Mouse (Mus musculus) cerebellum, postnatal 14 days (tissue): Measurements from ENCODE around the gene Itsn1.

Experiments
- DNase-seq, 2 experiments: peaks; one replicate each; pipeline ENCODE4 v3.0.0; 2021; ENCODE audit warnings: mixed read lengths in 2 of 2

Gene Itsn1

GRCm38 (mm10) chr16:91918461-91918860, 189.4 kb downstream of the Itsn1 start:
- DNase-seq = peak; percentile 56 to 57

- DNase-seq = no peak
Measured at GRCm38 (mm10) chr16:91919056-91919455, 190.0 kb downstream of the Itsn1 start.

DNA sequence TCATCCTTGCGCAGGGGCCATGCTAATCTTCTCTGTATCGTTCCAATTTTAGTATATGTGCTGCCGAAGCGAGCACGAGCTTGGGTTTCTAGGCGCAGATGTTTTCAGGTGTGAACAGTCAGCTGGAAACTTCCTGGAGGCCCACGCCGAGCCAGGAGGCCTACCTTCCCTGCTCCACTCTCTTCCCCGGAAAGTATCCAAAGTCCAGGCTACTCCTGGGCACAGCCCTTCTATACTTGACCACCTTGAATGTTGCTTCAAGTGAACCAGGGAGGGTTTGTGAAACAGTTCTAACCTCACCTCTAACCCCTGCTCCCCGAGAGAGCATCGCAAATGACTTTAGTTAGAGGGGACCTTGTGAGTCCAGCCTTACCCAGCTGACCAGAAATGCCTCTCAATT, 192.3 kb downstream of the Itsn1 start:
- DNase-seq = no peak

GRCm38 (mm10) chr16:91922939-91923338, 193.9 kb downstream of the Itsn1 start:
- no peak for DNase-seq

DNA sequence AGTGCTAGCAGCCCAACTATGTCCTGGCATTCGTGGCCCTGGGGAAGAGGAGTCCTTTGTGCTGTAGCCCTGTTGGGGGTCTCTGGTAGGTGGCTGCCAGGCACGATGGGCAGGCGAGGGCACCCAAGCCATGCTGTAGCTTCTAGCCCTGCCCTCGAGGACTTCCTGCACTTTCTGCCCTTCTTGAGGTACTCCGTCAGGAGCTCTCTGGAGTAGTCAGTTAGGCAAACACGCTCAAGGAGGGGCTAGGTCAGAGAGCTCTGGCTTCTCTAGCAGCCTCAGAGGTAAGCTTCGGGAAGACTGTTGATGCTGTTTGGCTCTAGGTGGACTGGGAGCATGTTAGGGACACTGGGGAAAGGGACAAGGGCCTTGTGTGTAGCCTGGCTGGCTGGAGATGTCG, 195.3 kb downstream of the Itsn1 start:
- DNase-seq = no peak

DNA sequence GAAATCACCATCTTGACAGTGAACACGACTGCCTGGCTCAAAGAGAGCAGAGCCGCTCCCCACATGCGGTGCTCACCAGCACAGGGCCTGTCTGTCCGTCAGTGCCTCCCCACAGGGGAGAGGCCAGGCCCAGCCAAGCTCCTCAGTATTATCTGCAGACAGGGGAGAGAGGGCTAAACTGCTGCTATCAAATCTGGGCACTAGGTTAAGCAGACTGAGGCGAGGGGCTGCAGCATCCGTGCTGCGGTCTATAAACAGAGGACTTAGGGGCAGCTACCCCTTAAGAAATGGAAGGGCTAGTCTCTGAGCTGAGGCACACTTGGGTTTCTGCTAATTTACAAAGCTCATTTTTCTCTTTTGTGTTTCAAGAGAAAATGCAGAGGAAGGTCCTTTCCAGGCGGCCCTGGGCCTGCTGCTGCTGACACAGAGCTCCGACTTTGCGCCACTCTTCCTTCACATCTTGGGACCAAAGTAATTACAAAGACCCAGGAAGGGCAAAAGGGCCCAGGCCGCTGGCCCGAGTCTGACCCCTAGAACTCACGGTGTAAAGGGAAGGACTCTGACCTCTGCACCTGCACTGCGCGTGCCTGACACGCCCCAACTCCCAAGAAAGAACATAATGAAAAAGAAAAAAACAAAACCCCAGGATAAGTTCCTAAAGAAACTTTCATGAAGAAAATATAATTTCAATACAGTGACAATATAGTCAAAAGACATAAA, 199.0 kb downstream of the Itsn1 start:
- DNase-seq = peak; percentile 6 to 7

- peak; percentile 92 to 95 for DNase-seq
Measured at GRCm38 (mm10) chr16:91931078-91932013, 202.3 kb downstream of the Itsn1 start.

GRCm38 (mm10) chr16:91932082-91932690, 203.1 kb downstream of the Itsn1 start:
- peak; percentile 3 to 14 for DNase-seq

GRCm38 (mm10) chr16:91932843-91933518, 203.9 kb downstream of the Itsn1 start:
- peak in 1 of 2 experiments; percentile 6 for DNase-seq

- DNase-seq = peak; percentile 52 to 71
Measured at GRCm38 (mm10) chr16:91935108-91935507, 206.0 kb downstream of the Itsn1 start.

GRCm38 (mm10) chr16:91935726-91936125, 206.6 kb downstream of the Itsn1 start:
- peak in 1 of 2 experiments; percentile 7 for DNase-seq

GRCm38 (mm10) chr16:91936340-91937030, 207.4 kb downstream of the Itsn1 start:
- DNase-seq = peak; percentile 94 to 98

DNA sequence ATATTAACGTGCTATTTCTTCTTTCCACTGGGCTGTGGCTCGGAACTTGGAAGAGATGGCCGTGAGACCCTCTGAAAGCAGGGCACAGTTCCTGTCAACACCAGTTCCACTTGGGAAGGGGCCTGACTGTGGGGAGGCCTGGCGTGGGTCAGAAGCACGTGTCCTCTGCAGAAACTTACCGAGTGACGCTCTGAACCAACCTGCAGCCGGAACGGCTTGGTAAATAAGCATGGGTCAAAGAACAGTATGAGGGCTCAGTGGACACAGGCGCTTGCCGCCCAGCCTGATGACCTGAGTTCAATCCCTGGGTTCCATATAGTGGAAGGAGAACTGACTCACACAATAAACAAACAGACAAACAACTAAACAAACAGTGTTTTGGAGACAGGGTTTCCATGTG, 208.2 kb downstream of the Itsn1 start:
- no peak for DNase-seq

- DNase-seq = no peak
Measured at GRCm38 (mm10) chr16:91938141-91938540, 209.1 kb downstream of the Itsn1 start.

- peak in 1 of 2 experiments; percentile 55 for DNase-seq
Measured at GRCm38 (mm10) chr16:91940726-91941125, 211.6 kb downstream of the Itsn1 start.

DNA sequence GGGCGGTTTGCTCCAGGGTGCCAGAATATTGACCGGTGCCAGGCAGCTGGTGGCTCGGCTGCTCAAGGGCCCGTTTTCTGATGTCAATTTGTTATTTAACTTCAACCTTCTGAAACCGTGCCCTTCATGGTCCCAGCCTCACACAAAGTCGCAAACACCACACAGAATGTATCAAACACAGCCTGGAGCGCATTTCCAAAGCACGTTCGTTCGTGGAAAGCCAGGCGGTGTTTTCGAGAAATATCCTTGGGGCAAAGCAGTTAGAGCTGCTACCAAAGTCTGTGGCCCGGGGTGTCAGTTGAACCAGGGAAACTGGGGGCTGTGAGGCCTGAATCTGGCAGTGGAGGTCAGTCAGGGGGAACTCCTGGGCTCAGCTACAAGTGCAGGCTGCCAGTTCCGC, 213.1 kb downstream of the Itsn1 start:
- no peak for DNase-seq

DNA sequence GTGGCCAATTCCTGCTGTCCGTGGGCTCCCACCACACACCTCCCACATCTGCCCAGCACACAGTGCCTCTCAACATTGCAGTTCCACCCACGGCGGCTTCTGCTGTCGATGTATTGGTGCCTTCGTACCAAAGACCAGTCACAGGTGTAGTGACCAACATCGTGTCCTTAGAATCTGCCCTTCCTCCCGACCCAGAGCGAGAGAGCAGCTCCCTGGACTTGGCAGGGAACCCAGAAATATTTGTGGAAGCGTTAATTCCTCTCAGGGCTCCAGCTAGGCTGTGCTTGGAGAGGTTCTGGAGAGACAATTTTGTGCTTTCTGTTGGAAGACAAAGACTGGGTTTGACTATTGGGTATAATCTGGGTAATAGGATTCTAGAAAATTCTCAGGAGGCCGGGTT, 217.2 kb downstream of the Itsn1 start:
- DNase-seq = no peak

- DNase-seq = peak; percentile 64 to 66
Measured at GRCm38 (mm10) chr16:91947093-91947492, 218.0 kb downstream of the Itsn1 start.

GRCm38 (mm10) chr16:91953967-91954366, 224.9 kb downstream of the Itsn1 start:
- no peak for DNase-seq

DNA sequence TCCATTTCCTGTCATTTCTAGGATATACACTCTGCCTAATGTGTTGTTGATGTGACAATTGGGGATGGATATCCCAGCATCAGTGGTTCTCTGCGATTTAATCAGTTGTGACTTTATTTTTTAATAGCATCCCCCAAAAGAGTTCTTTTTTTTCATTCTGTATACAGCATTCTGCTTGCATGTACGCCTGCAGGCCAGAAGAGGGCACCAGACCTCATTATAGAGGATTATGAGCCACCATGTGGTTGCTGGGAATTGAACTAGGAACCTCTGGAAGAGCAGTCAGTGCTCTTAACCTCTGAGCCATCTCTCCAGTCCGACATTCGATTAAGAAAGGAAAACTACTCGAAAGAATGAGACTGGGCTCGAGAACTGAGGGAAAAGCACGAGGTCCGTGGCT, 225.7 kb downstream of the Itsn1 start:
- DNase-seq = no peak

GRCm38 (mm10) chr16:91962204-91962893, 233.3 kb downstream of the Itsn1 start:
- DNase-seq = peak; percentile 64 to 65
